Mouse (Mus musculus): ENCODE data around the gene Arhgap8.

GRCm38 (mm10) chr15:84679794-84680193 lies 40.1 kb upstream of the Arhgap8 start:
- no peak for TF ChIP-seq CTCF (IDR thresholded peaks at IDR 0.05; ENCODE audit: low read depth)
- TF ChIP-seq EP300 (IDR thresholded peaks at IDR 0.05; ENCODE audit: low read depth) = no peak
